Mouse (Mus musculus): ENCODE results near the gene Trpm8. TPM values are rescaled to one million over a fixed set of nuclear protein-coding genes. Genes with fewer than 3 reads are reported as not detected.

Trpm8 gene
- polyA plus RNA-seq, 2 experiments, result not detected

DNA sequence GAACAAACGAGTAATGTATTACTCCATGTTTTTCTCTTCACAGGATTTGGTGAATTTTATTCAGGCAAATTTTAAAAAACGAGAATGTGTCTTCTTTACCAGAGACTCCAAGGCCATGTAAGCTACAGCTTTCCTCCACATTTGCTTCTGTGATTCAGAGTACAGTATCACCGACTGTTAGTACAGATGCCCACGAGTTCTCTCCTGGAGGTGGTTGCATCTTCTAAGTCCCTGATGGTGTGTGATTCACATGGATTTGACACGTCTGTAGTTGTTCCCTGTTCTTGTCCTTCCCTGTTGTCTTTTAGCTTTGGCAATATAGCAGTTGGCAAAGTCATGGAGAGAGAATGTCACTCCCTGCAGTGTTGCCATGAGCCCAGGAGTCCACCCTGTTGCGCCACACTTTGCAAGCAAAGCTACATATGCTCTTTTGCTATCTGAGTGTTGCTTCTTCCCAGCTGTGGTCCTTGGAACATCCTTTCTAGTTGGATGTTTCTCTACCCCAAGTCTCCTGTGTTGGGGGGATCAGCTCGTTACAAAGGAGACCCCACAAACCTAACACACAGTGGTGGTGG, 43.4 kb downstream of the Trpm8 start:
- TF ChIP-seq EP300 (IDR thresholded peaks at IDR 0.05; ENCODE audit: low read depth) (no peak), CTCF (IDR thresholded peaks at IDR 0.05; ENCODE audit: low read depth) (no peak)
- DNase-seq (ENCODE audit: low read depth in 3 of 3, low spot score in 3 of 3) (no peak), ATAC-seq (ENCODE audit: insufficient read depth) (no peak)
- no peaks in the 10 kb centered on the region for H3K36me3 ChIP-seq (replicated peaks; ENCODE audit: control insufficient read depth, insufficient read depth, low read depth)
- no peaks in the 10 kb centered on the region for H3K4me1 ChIP-seq (replicated peaks; ENCODE audit: control insufficient read depth in 2 of 2, insufficient read depth in 2 of 2, low read length in 1 of 2)
- no peak overlapping the region for H3K4me3 ChIP-seq (ENCODE audit: insufficient read depth in 1 of 2, low read depth in 2 of 2, low read length in 2 of 2)
- no peak overlapping the region for H3K27ac ChIP-seq
- H3K9me3 ChIP-seq (ENCODE audit: control insufficient read depth, low read length), result no peaks in the 10 kb centered on the region
- 52% methylated on average over 7 of the region's 7 CpGs for WGBS (ENCODE audit: insufficient replicate concordance)
- H3K27me3 ChIP-seq (ENCODE audit: control insufficient read depth, insufficient read depth, low read length), result no peaks in the 10 kb centered on the region
- no peak overlapping the region for H3K9ac ChIP-seq (replicated peaks)
- H3K4me2 ChIP-seq (ENCODE audit: low read depth), result no peak overlapping the region

DNA sequence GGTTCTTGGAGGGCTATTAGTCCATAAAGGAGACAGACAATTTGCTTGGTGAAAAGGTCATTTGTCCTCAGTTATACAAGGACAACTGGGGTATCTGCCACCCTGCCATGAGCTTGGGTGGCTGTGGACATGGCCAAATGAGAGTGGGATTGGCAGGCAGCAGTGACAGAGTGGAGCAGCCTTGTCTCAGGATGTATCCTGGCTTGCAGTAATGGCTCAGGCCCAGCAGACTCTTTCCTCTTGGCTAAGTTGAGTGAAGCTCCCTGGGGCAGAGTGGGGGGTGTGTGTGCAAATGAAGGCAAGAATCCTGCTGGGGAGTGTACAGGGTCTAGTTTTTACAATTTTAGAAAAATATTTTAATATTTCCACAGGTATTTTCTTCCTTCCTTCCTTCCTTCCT, 44.7 kb downstream of the Trpm8 start:
- TF ChIP-seq CTCF (IDR thresholded peaks at IDR 0.05; ENCODE audit: low read depth) (no peak), EP300 (IDR thresholded peaks at IDR 0.05; ENCODE audit: low read depth) (no peak)
- H3K27me3 ChIP-seq (ENCODE audit: control insufficient read depth, insufficient read depth, low read length), result no peaks in the 10 kb centered on the region
- no peak overlapping the region for H3K4me3 ChIP-seq (ENCODE audit: insufficient read depth in 1 of 2, low read depth in 2 of 2, low read length in 2 of 2)
- H3K9me3 ChIP-seq (ENCODE audit: control insufficient read depth, low read length), result no peaks in the 10 kb centered on the region
- H3K36me3 ChIP-seq (replicated peaks; ENCODE audit: control insufficient read depth, insufficient read depth, low read depth), result no peaks in the 10 kb centered on the region
- no peak for DNase-seq (ENCODE audit: low read depth in 3 of 3, low spot score in 3 of 3)
- ATAC-seq (ENCODE audit: insufficient read depth), result no peak
- no peak overlapping the region for H3K4me2 ChIP-seq (ENCODE audit: low read depth)
- no peaks in the 10 kb centered on the region for H3K4me1 ChIP-seq (replicated peaks; ENCODE audit: control insufficient read depth in 2 of 2, insufficient read depth in 2 of 2, low read length in 1 of 2)
- no peak overlapping the region for H3K27ac ChIP-seq
- no peak overlapping the region for H3K9ac ChIP-seq (replicated peaks)

DNA sequence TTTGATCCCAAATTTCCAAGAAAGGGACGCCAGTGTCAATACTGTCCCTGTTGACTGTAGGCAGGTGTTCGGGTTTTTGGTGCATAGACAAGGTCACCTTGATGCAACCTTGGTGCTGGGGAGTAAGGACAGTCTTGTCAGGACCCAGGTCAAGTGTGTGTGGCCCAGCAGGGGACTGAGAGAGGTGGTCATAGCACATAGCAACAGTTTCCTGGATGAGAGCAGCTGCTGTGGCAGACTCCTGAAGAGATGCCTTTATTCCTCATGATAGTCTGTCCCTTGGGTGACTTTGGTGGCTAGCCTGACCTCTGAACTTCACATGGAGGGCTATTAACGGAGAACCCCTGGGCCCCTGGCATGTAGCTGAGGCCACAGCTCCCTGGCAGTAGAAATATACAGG, 45.6 kb downstream of the Trpm8 start:
- Histone ChIP-seq H3K4me2 (ENCODE audit: low read depth) (no peak overlapping the region), H3K27ac (no peak overlapping the region), H3K4me3 (ENCODE audit: insufficient read depth in 1 of 2, low read depth in 2 of 2, low read length in 2 of 2) (no peak overlapping the region), H3K9me3 (ENCODE audit: control insufficient read depth, low read length) (no peaks in the 10 kb centered on the region), H3K4me1 (replicated peaks; ENCODE audit: control insufficient read depth in 2 of 2, insufficient read depth in 2 of 2, low read length in 1 of 2) (no peaks in the 10 kb centered on the region), H3K27me3 (ENCODE audit: control insufficient read depth, insufficient read depth, low read length) (no peaks in the 10 kb centered on the region), H3K36me3 (replicated peaks; ENCODE audit: control insufficient read depth, insufficient read depth, low read depth) (no peaks in the 10 kb centered on the region), H3K9ac (replicated peaks) (no peak overlapping the region)
- TF ChIP-seq CTCF (IDR thresholded peaks at IDR 0.05; ENCODE audit: low read depth) (no peak), EP300 (IDR thresholded peaks at IDR 0.05; ENCODE audit: low read depth) (no peak)
- WGBS (ENCODE audit: insufficient replicate concordance), result 55% methylated on average over 3 of the region's 3 CpGs
- ATAC-seq (ENCODE audit: insufficient read depth) (no peak), DNase-seq (ENCODE audit: low read depth in 3 of 3, low spot score in 3 of 3) (no peak)

DNA sequence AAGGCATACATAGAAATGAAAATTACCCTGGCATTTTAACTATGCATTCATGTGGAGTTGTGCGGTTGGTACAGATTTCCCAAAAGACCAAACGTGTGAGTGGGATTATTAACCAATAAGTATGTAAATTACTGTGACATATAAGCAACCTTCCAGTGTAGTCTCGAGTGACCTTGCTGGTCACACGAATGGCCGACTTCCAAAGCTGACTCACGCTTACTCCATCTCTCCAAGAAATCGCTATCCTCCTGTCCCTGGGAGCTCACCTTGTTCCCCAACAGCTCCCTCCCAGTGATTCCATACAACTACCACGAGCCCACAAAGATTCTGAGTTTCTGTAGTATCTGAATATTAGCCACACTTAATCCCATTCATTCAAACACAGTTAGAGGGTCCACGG, 62.0 kb downstream of the Trpm8 start:
- no peaks in the 10 kb centered on the region for H3K36me3 ChIP-seq (replicated peaks; ENCODE audit: control insufficient read depth, insufficient read depth, low read depth)
- no peaks in the 10 kb centered on the region for H3K27me3 ChIP-seq (ENCODE audit: control insufficient read depth, insufficient read depth, low read length)
- H3K4me1 ChIP-seq (replicated peaks; ENCODE audit: control insufficient read depth in 2 of 2, insufficient read depth in 2 of 2, low read length in 1 of 2), result no peaks in the 10 kb centered on the region
- no peak for DNase-seq (ENCODE audit: low read depth in 3 of 3, low spot score in 3 of 3)
- no peak overlapping the region for H3K4me2 ChIP-seq (ENCODE audit: low read depth)
- no peak for TF ChIP-seq EP300 (IDR thresholded peaks at IDR 0.05; ENCODE audit: low read depth)
- TF ChIP-seq CTCF (IDR thresholded peaks at IDR 0.05; ENCODE audit: low read depth), result no peak
- H3K4me3 ChIP-seq (ENCODE audit: insufficient read depth in 1 of 2, low read depth in 2 of 2, low read length in 2 of 2), result no peak overlapping the region
- no peak overlapping the region for H3K27ac ChIP-seq
- no peaks in the 10 kb centered on the region for H3K9me3 ChIP-seq (ENCODE audit: control insufficient read depth, low read length)
- H3K9ac ChIP-seq (replicated peaks), result no peak overlapping the region
- WGBS (ENCODE audit: insufficient replicate concordance), result 59% methylated on average over 9 of the region's 9 CpGs
- ATAC-seq (ENCODE audit: insufficient read depth), result no peak

DNA sequence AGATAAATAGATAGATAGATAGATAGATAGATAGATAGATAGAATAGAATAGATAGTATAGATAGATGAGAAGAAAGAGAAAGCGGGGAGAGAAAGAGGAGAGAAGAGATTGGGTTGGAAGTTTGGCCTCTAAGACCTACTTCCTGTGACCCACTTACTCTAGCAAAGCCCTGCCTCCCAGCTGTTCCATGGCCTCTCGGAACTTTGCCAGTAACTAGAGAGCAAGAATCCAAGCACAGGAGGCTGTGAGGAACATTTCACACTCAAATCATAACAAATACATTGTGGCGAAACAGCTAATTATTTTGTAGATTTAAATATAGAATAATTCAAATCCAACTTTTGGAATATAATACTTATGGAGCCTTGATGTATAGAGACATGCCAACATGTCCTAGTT, 65.2 kb downstream of the Trpm8 start:
- no peaks in the 10 kb centered on the region for H3K36me3 ChIP-seq (replicated peaks; ENCODE audit: control insufficient read depth, insufficient read depth, low read depth)
- ATAC-seq (ENCODE audit: insufficient read depth), result no peak
- no peak for DNase-seq (ENCODE audit: low read depth in 3 of 3, low spot score in 3 of 3)
- no peak overlapping the region for H3K27ac ChIP-seq
- H3K4me3 ChIP-seq (ENCODE audit: insufficient read depth in 1 of 2, low read depth in 2 of 2, low read length in 2 of 2), result no peak overlapping the region
- no peak overlapping the region for H3K4me2 ChIP-seq (ENCODE audit: low read depth)
- 64% methylated on average over 3 of the region's 3 CpGs for WGBS (ENCODE audit: insufficient replicate concordance)
- H3K9me3 ChIP-seq (ENCODE audit: control insufficient read depth, low read length), result no peaks in the 10 kb centered on the region
- H3K9ac ChIP-seq (replicated peaks), result no peak overlapping the region
- no peaks in the 10 kb centered on the region for H3K4me1 ChIP-seq (replicated peaks; ENCODE audit: control insufficient read depth in 2 of 2, insufficient read depth in 2 of 2, low read length in 1 of 2)
- H3K27me3 ChIP-seq (ENCODE audit: control insufficient read depth, insufficient read depth, low read length), result no peaks in the 10 kb centered on the region
- TF ChIP-seq CTCF (IDR thresholded peaks at IDR 0.05; ENCODE audit: low read depth) (no peak), EP300 (IDR thresholded peaks at IDR 0.05; ENCODE audit: low read depth) (no peak)
